17 mouse cellular contexts compared by ENCODE assay signal in genomic region chr9:120005936-120006335, GRCm38 (mm10). TPM values are rescaled to one million over a fixed set of nuclear protein-coding genes. Genes with fewer than 3 reads are reported as not detected.
"Had no signal": no experiment of that assay in that cellular context is flagged by ENCODE, and none has a peak within 500 bp of the region (broad histone marks: within the 10 kb centered on the region; RNA-seq: fewer than 3 reads in every experiment).

No protein-coding gene starts in this region.

- H3K36me3 ChIP-seq: kidney, embryonic 15.5 days; limb, embryonic 15.5 days; liver, embryonic 12.5 days; lung, embryonic 15.5 days; midbrain, embryonic 10.5 days; neural tube, embryonic 15.5 days had no signal

- DNase-seq: kidney, adult 2 months; kidney, postnatal 14 days; lung, postnatal 4 days; midbrain, embryonic 14.5 days; right cerebral cortex, adult 18-20 months; right cerebral cortex, postnatal 25 days; thymus, postnatal 14 days had no signal

- H3K27ac ChIP-seq: kidney, embryonic 15.5 days; limb, embryonic 15.5 days; liver, embryonic 12.5 days; lung, embryonic 15.5 days; midbrain, embryonic 10.5 days; neural tube, embryonic 15.5 days had no signal

- H3K27me3 ChIP-seq: kidney, embryonic 15.5 days; limb, embryonic 15.5 days; lung, embryonic 15.5 days had no signal

- H3K4me2 ChIP-seq: kidney, embryonic 15.5 days; limb, embryonic 15.5 days; liver, embryonic 12.5 days; lung, embryonic 15.5 days; neural tube, embryonic 15.5 days had no signal

- H3K9me3 ChIP-seq: kidney, embryonic 15.5 days; limb, embryonic 15.5 days; lung, embryonic 15.5 days; neural tube, embryonic 15.5 days had no signal

- ATAC-seq: liver, embryonic 12.5 days had no signal

- H3K9ac ChIP-seq: kidney, embryonic 15.5 days; limb, embryonic 15.5 days; liver, embryonic 12.5 days; lung, embryonic 15.5 days; neural tube, embryonic 15.5 days had no signal

- H3K4me3 ChIP-seq: kidney, embryonic 15.5 days; limb, embryonic 15.5 days; liver, embryonic 12.5 days; lung, embryonic 15.5 days; midbrain, embryonic 10.5 days; myocyte; neural tube, embryonic 15.5 days had no signal

RNA-seq across cellular contexts. Expression of gene Xirp1, which starts 17.5 kb away (rescaled TPM):
- total RNA-seq: megakaryocyte, adult 5-6 weeks had no signal
- polyA plus RNA-seq: limb, embryonic 11.5 days; midbrain, embryonic 10.5 days; midbrain, embryonic 14.5 days; small intestine, adult 2 months had no signal
